Mouse (Mus musculus) midbrain, embryonic 11.5 days (tissue): ENCODE data around the gene Nol4l. TPM values are rescaled to one million over a fixed set of nuclear protein-coding genes. Genes with fewer than 3 reads are reported as not detected.

Experiments used
- ATAC-seq: fragments of 200-750 bp; cut with Nextera tagmentation; 2 replicates; pipeline ENCODE4 v1.8.0; 2017; ENCODE audit warnings: moderate TSS enrichment, moderate library complexity; ENCODE audit not compliant: low FRiP score
- DNase-seq: peaks from one replicate; pipeline ENCODE4 v3.0.0; 2015; ENCODE audit warnings: low spot score; ENCODE audit errors: missing footprints
- H3K27ac ChIP-seq: fragments of 300-500 bp; sonication (generic); 2 replicates; pipeline ENCODE4 v1.5.1; 2014; ENCODE audit warnings: low read depth, low read length
- H3K27me3 ChIP-seq: fragments of 300-500 bp; sonication (generic); 2 replicates; pipeline ENCODE4 v1.6.1; 2014; ENCODE audit warnings: mild to moderate bottlenecking, low read length, moderate library complexity, mixed read lengths; ENCODE audit not compliant: control insufficient read depth, insufficient read depth
- H3K36me3 ChIP-seq: fragments of 300-500 bp; sonication (generic); 2 replicates; pipeline ENCODE4 v1.6.1; 2014; ENCODE audit warnings: mild to moderate bottlenecking, low read length, moderate library complexity, mixed read lengths; ENCODE audit not compliant: control insufficient read depth, insufficient read depth
- H3K4me1 ChIP-seq: fragments of 300-500 bp; sonication (generic); 2 replicates; pipeline ENCODE4 v1.6.1; 2014; ENCODE audit warnings: low read length; ENCODE audit not compliant: control insufficient read depth, insufficient read depth
- H3K4me2 ChIP-seq: fragments of 300-500 bp; sonication (generic); 2 replicates; pipeline ENCODE4 v1.6.1; 2014; ENCODE audit warnings: mild to moderate bottlenecking, moderate library complexity
- H3K4me3 ChIP-seq: fragments of 300-500 bp; sonication (generic); 2 replicates; pipeline ENCODE4 v1.5.1; 2014; ENCODE audit warnings: low read depth, low read length
- H3K9ac ChIP-seq: fragments of 300-500 bp; sonication (generic); 2 replicates; pipeline ENCODE4 v1.6.1; 2014; ENCODE audit warnings: low read length
- H3K9me3 ChIP-seq: fragments of 300-500 bp; sonication (generic); 2 replicates; pipeline ENCODE4 v1.6.1; 2016; ENCODE audit warnings: low read length; ENCODE audit not compliant: control insufficient read depth
- WGBS: fragments of 180-500 bp; shearing (Covaris S2); extraction: QIAGEN DNeasy Blood & Tissue Kit; methylation state at CpG from one replicate; pipeline ENCODE4 v1.1.7; 2014; 5-methylcytosine and 5-hydroxymethylcytosine counted together
- polyA plus RNA-seq: library from polyadenylated mRNA; unstranded; fragments of >200 nt; fragmentation: Nextera tagmentation; extraction: Ambion mirVana; gene quantifications from 2 replicates; pipeline ENCODE4 v1.2.1, GENCODE M21; 2014

The Nol4l gene
- polyA plus RNA-seq, 1 experiment from 2014 or later: 19.9 TPM

- no peak for DNase-seq
- Histone ChIP-seq H3K27me3 (no peaks in the 10 kb centered on the region), H3K4me1 (no peaks in the 10 kb centered on the region), H3K4me3 (no peak overlapping the region), H3K4me2 (no peak overlapping the region), H3K9ac (no peak overlapping the region), H3K36me3 (peaks cover 23% of the 10 kb centered on the region), H3K9me3 (no peaks in the 10 kb centered on the region), H3K27ac (no peak overlapping the region)
- WGBS: 64% methylated on average over 6 of the region's 6 CpGs
- no peak for ATAC-seq
These were observed 117.2 kb downstream of the Nol4l start for GRCm38 (mm10) chr2:153412563-153412962.

GRCm38 (mm10) chr2:153411557-153411956 lies 118.2 kb downstream of the Nol4l start:
- H3K9ac ChIP-seq: no peak overlapping the region
- DNase-seq: no peak
- no peak overlapping the region for H3K27ac ChIP-seq
- no peaks in the 10 kb centered on the region for H3K4me1 ChIP-seq
- no peak overlapping the region for H3K4me3 ChIP-seq
- H3K9me3 ChIP-seq: no peaks in the 10 kb centered on the region
- H3K4me2 ChIP-seq: no peak overlapping the region
- ATAC-seq: no peak
- no peaks in the 10 kb centered on the region for H3K27me3 ChIP-seq
- peaks cover 15% of the 10 kb centered on the region for H3K36me3 ChIP-seq
- 71% methylated on average over 9 of the region's 9 CpGs for WGBS

- Histone ChIP-seq H3K4me1 (no peaks in the 10 kb centered on the region), H3K27me3 (no peaks in the 10 kb centered on the region), H3K36me3 (peaks cover 5% of the 10 kb centered on the region), H3K9me3 (no peaks in the 10 kb centered on the region), H3K4me2 (no peak overlapping the region), H3K9ac (no peak overlapping the region), H3K27ac (no peak overlapping the region), H3K4me3 (no peak overlapping the region)
- ATAC-seq: no peak
- WGBS: 86% methylated on average over 3 of the region's 3 CpGs
- no peak for DNase-seq
These were observed 120.8 kb downstream of the Nol4l start for GRCm38 (mm10) chr2:153408971-153409370.

- ATAC-seq (no peak), DNase-seq (no peak)
- Histone ChIP-seq H3K4me1 (no peaks in the 10 kb centered on the region), H3K9ac (no peak overlapping the region), H3K9me3 (no peaks in the 10 kb centered on the region), H3K27me3 (no peaks in the 10 kb centered on the region), H3K36me3 (peaks cover 10% of the 10 kb centered on the region), H3K4me3 (no peak overlapping the region), H3K27ac (no peak overlapping the region), H3K4me2 (no peak overlapping the region)
- 79% methylated on average over 6 of the region's 6 CpGs for WGBS
These were observed 122.9 kb downstream of the Nol4l start for GRCm38 (mm10) chr2:153406882-153407281.

DNA sequence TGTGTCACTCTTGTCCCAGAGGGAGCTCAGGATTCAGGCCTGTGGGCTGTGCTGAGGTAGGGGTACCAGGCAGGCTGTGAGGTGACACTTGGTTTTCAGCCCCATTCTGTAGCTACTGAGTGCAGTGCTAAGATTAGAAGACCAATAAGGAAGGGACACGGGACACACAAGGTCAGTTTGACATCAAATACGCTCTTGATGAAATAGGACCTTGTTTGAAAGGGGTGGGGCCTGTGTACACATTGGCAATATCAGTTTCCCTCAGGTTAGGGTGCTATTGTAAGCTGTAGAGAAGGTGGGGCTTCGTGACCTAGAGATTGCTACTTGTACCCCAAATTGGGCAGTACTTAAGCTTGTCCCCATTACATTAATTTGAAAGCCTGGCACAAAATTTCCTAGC lies 124.9 kb downstream of the Nol4l start:
- no peak for ATAC-seq

DNA sequence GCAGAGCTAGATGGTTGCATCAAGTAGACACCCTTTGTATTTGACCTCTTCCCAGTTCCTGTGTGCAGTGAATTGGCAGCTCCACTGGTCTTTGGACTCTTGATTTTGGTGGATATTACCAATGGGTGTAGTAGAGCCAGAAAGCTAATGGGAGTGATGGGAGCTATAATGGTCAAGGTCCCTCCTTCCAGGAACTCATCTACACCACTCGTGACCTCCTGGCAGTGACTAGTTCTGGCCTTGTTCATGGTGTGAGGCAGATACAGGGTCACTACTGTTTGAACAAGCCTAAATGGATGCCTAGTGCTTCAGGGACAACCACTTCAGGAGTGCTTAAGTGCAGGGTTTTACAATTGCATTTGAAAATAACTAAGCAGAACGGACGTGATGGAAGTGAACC lies 125.7 kb downstream of the Nol4l start:
- Histone ChIP-seq H3K27ac (no peak overlapping the region), H3K9me3 (no peaks in the 10 kb centered on the region), H3K4me1 (no peaks in the 10 kb centered on the region), H3K4me3 (no peak overlapping the region), H3K27me3 (no peaks in the 10 kb centered on the region), H3K9ac (no peak overlapping the region), H3K36me3 (peaks cover 26% of the 10 kb centered on the region), H3K4me2 (no peak overlapping the region)
- ATAC-seq: no peak
- DNase-seq: no peak
- WGBS: 95% methylated on average over 3 of the region's 3 CpGs

More for the DNA sequence above, 124.9 kb downstream of the Nol4l start:
- H3K27ac ChIP-seq: no peak overlapping the region
- no peak overlapping the region for H3K4me3 ChIP-seq
- H3K9ac ChIP-seq: no peak overlapping the region
- DNase-seq: no peak
- H3K36me3 ChIP-seq: peaks cover 18% of the 10 kb centered on the region
- 90% methylated on average over 3 of the region's 3 CpGs for WGBS
- H3K4me2 ChIP-seq: no peak overlapping the region
- H3K9me3 ChIP-seq: no peaks in the 10 kb centered on the region
- no peaks in the 10 kb centered on the region for H3K4me1 ChIP-seq
- no peaks in the 10 kb centered on the region for H3K27me3 ChIP-seq

- no peaks in the 10 kb centered on the region for H3K9me3 ChIP-seq
- WGBS: 92% methylated on average over 15 of the region's 15 CpGs
- H3K4me1 ChIP-seq: no peaks in the 10 kb centered on the region
- H3K27me3 ChIP-seq: no peaks in the 10 kb centered on the region
- peaks cover 50% of the 10 kb centered on the region for H3K36me3 ChIP-seq
- H3K9ac ChIP-seq: no peak overlapping the region
- no peak overlapping the region for H3K4me2 ChIP-seq
- ATAC-seq (no peak), DNase-seq (no peak)
- no peak overlapping the region for H3K4me3 ChIP-seq
- H3K27ac ChIP-seq: no peak overlapping the region
These were observed 130.6 kb downstream of the Nol4l start for GRCm38 (mm10) chr2:153399166-153399565.

- no peaks in the 10 kb centered on the region for H3K9me3 ChIP-seq
- H3K27ac ChIP-seq: no peak overlapping the region
- H3K4me2 ChIP-seq: no peak overlapping the region
- no peaks in the 10 kb centered on the region for H3K4me1 ChIP-seq
- H3K9ac ChIP-seq: no peak overlapping the region
- no peaks in the 10 kb centered on the region for H3K27me3 ChIP-seq
- WGBS: 89% methylated on average over 11 of the region's 11 CpGs
- H3K36me3 ChIP-seq: peaks cover 58% of the 10 kb centered on the region
- ATAC-seq (no peak), DNase-seq (no peak)
- no peak overlapping the region for H3K4me3 ChIP-seq
These were observed 131.8 kb downstream of the Nol4l start for GRCm38 (mm10) chr2:153397790-153398515.

DNA sequence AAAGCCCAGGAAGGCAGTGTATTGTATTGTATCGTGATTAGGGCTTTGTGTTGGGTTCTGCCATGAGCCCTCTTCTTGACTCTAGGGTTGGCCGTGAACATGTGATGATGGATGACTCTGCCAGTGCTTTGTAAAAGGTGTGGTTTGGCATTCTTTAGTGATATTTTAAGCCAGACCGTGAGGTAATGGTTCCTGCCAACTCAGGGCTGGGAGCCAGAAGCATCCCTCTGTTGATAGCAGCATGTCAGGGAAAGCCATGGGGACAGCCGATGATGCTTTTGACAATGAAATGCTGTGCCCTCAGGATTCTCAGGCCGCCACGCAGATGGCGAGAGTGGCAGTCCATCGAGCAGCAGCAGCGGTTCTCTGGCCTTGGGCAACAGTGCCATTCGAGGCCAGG lies 136.7 kb downstream of the Nol4l start:
- 95% methylated on average over 10 of the region's 10 CpGs for WGBS
- Histone ChIP-seq H3K9me3 (no peaks in the 10 kb centered on the region), H3K9ac (no peak overlapping the region), H3K27me3 (no peaks in the 10 kb centered on the region), H3K4me1 (no peaks in the 10 kb centered on the region), H3K4me3 (no peak overlapping the region), H3K27ac (no peak overlapping the region), H3K36me3 (peaks cover 49% of the 10 kb centered on the region), H3K4me2 (no peak overlapping the region)
- ATAC-seq: no peak
- no peak for DNase-seq
